ENCODE assay signal across 9 mouse cellular contexts in the genomic region with DNA sequence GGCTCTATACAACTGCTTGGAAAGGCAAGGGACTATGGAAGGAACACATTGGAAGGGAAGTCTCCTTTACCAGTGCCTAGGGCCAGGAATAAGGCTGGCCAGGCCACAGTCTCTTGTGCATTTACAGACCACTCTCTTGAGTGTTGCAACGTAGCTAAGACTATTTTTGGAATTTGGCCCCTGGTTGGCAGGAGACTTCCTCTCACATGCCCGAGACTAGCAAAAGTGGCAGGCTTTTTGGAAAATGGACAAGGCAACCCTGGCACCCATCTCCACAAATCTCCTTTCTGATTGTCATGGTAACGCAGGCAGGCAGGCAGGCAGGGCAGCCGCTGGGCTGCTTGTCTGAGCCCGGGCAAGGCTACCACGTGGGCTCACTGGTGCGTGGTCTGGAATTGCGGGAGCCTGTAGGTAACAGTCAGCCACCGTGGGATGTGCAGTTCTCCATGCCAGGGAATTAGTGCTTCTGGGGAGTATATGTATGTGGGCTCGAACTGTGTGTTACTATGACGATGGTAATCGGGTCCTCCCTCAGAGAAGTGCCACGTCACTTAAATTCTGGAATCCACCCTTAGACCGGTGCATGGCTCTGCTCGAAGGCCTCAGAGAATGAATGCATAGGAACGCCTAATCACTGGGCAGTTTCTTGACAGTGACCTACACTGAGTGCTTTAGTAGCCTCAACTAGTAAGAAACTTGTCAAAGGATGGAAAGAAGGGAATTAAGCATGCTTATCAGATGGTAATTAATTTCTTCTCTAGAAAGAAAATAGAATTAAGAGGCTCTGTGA. TPM values are rescaled to one million over a fixed set of nuclear protein-coding genes. Genes with fewer than 3 reads are reported as not detected.
DNase-seq lines count a peak whose midpoint lies in the region; ATAC-seq and TF ChIP-seq lines count a peak whose summit lies in the region.
"Had no signal": no experiment of that assay in that cellular context is flagged by ENCODE, and none has a peak within 500 bp of the region (broad histone marks: within the 10 kb centered on the region; RNA-seq: fewer than 3 reads in every experiment).

No protein-coding gene starts in this region.

- H3K27me3 ChIP-seq in kidney, postnatal 0 days (ENCODE audit: insufficient read depth, low read length): no peaks in the 10 kb centered on the region
- H3K27me3 ChIP-seq: lung, embryonic 15.5 days had no signal

- H3K36me3 ChIP-seq in kidney, postnatal 0 days (ENCODE audit: insufficient read depth, low read length): no peaks in the 10 kb centered on the region
- H3K36me3 ChIP-seq: lung, embryonic 15.5 days had no signal

- no peak for TF ChIP-seq CTCF in kidney, postnatal 0 days (IDR thresholded peaks at IDR 0.05; ENCODE audit: low read depth)
- no peak for TF ChIP-seq CTCF in lung, adult 2 months (IDR thresholded peaks at IDR 0.05; ENCODE audit: insufficient read depth, low read length)

- H3K9ac ChIP-seq in kidney, postnatal 0 days (ENCODE audit: low read depth, low read length): no peak overlapping the region
- H3K9ac ChIP-seq: lung, embryonic 15.5 days had no signal

- no peak overlapping the region for H3K27ac ChIP-seq in kidney, postnatal 0 days
- H3K27ac ChIP-seq: lung, embryonic 15.5 days had no signal

- no peak for DNase-seq in kidney, postnatal 0 days (ENCODE audit: low spot score)
- no peak for DNase-seq in kidney, postnatal 14 days
- peak; percentile 62 to 82 for DNase-seq in left cerebral cortex, adult 18-20 months (ENCODE audit: low spot score in 2 of 2)
- DNase-seq in right cerebral cortex, postnatal 25 days: peak; percentile 72
- no peak for DNase-seq in urinary bladder, postnatal 14 days (ENCODE audit: low spot score)
- DNase-seq in urinary bladder, postnatal 4 days (ENCODE audit: low spot score in 2 of 2): no peak
- no peak for DNase-seq in lung, adult 2 months

- H3K4me2 ChIP-seq in kidney, postnatal 0 days (ENCODE audit: low read length): no peak overlapping the region
- H3K4me2 ChIP-seq: lung, embryonic 15.5 days had no signal

- no peaks in the 10 kb centered on the region for H3K4me1 ChIP-seq in kidney, postnatal 0 days (replicated peaks; ENCODE audit: insufficient read depth, low read length)
- H3K4me1 ChIP-seq in lung, adult 2 months (ENCODE audit: control insufficient read depth, insufficient read depth, low read length): no peaks in the 10 kb centered on the region
- H3K4me1 ChIP-seq: lung, embryonic 15.5 days had no signal

- no peak for TF ChIP-seq POLR2A in lung, adult 2 months (IDR thresholded peaks at IDR 0.05; ENCODE audit: borderline replicate concordance, extremely low read depth, low read depth, low read length)

- WGBS in kidney, postnatal 0 days: 52% methylated on average over 16 of the region's 16 CpGs
- 69% methylated on average over 16 of the region's 16 CpGs for WGBS in lung, adult 2 months

- no peak overlapping the region for H3K4me3 ChIP-seq in kidney, postnatal 0 days (replicated peaks; ENCODE audit: low read depth, low read length)
- no peak overlapping the region for H3K4me3 ChIP-seq in lung, adult 2 months (replicated peaks; ENCODE audit: extremely low read depth, low read depth, low read length)
- H3K4me3 ChIP-seq: lung, embryonic 15.5 days had no signal

- peak; percentile 49; the same call in 1 of the 2 replicates for ATAC-seq in kidney, postnatal 0 days (replicated peaks; ENCODE audit: low FRiP score, low read depth)
- ATAC-seq in frontal cortex, adult (ENCODE audit: low TSS enrichment): peak; percentile 87

- H3K9me3 ChIP-seq in kidney, postnatal 0 days (replicated peaks; ENCODE audit: low read length): no peaks in the 10 kb centered on the region
- H3K9me3 ChIP-seq: lung, embryonic 15.5 days had no signal

RNA-seq across cellular contexts. Expression of a gene that starts 19.4 kb away (rescaled TPM):
- 4.5 and 4.9 TPM in 2 replicates for polyA plus RNA-seq in kidney, postnatal 0 days (2015; fragmentation: Nextera tagmentation; extraction: Ambion mirVana)
- total RNA-seq in left cerebral cortex, adult 18-20 months (2021): 10 to 100 TPM; 64.1 to 72.1 TPM
- 0.15 TPM in 1 of 2 replicates, not detected in the other for polyA plus RNA-seq in lung, adult 2 months (2012; rRNA removed)

Comparison
In these comparisons a context has a peak if more than half of its experiments do, and no peak if none do; other contexts are left out.
1. DNase-seq: peak in left cerebral cortex, adult 18-20 months (2 of 2) and right cerebral cortex, postnatal 25 days (single experiment); none in kidney, postnatal 0 days (single experiment), kidney, postnatal 14 days (single experiment), urinary bladder, postnatal 14 days (single experiment), urinary bladder, postnatal 4 days (0 of 2) and lung, adult 2 months (single experiment).